Mouse (Mus musculus) olfactory bulb, adult 2 months (tissue): ENCODE measurements around the gene Gjd3.
"Not testable (repeated sequence)": the region's sequence is repeated elsewhere in the genome, so short reads cannot be mapped to it uniquely, and the experiment has no call there.

ENCODE experiments used
- CTCF ChIP-seq: fragments of 200-500 bp; IDR thresholded peaks from 2 replicates; pipeline ENCODE4 v1.5.1; 2012; ENCODE audit warnings: low read depth, mild to moderate bottlenecking, low read length, moderate library complexity; ENCODE audit not compliant: insufficient read depth
- POLR2A ChIP-seq: fragments of 200-500 bp; IDR thresholded peaks from 2 replicates; pipeline ENCODE4 v1.6.1; 2012; ENCODE audit warnings: mild to moderate bottlenecking, low read depth, low read length, moderate library complexity; ENCODE audit not compliant: insufficient read depth

GRCm38 (mm10) chr11:98933847-98934246, 49.0 kb downstream of the Gjd3 start:
- not testable (repeated sequence) for TF ChIP-seq POLR2A, CTCF
